Mouse (Mus musculus): ENCODE results near the gene Hoxc4.

GRCm38 (mm10) chr15:103015009-103015399 lies 3.7 kb upstream of the Hoxc4 start:
- TF ChIP-seq CTCF (IDR thresholded peaks at IDR 0.05; ENCODE audit: extremely low read depth, insufficient read depth, insufficient read length, insufficient replicate concordance) (no peak), POLR2A (IDR thresholded peaks at IDR 0.05; ENCODE audit: low read depth, low read length) (no peak)

Measured in spleen, adult 2 months (tissue).